Mouse (Mus musculus) right cerebral cortex, postnatal 4 days (tissue): ENCODE results near the gene Cyp1a2.
"Not testable (repeated sequence)": the region's sequence is repeated elsewhere in the genome, so short reads cannot be mapped to it uniquely, and the experiment has no call there.

ENCODE experiments used
- DNase-seq: peaks from one replicate; pipeline ENCODE4 v3.0.0-alpha.2; 2022

Gene Cyp1a2

GRCm38 (mm10) chr9:57683520-57683919 is at the start of gene Cyp1a2:
TSS of gene Cyp1a2 (minus strand) at chr9:57683703.
- no peak for DNase-seq

DNA sequence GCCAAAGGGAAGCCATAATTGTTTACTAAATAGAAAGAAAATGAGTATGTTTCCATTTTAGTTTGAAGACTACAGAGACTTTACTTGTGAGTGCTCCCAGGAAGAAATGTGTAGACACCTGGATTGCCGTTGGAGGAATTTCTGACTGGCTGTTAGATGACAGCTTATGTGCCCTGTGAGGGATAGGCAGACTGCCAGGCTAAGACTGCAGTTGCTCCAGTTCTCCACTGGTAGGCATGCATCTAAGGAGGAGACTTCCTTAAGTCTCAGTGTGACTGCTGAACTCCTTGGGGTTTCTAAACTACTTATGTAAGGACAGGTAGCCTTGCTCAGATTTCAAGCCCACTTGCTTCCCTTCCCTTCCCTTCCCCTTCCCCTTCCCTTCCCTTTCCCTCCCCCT is 44.8 kb upstream of the Cyp1a2 start:
- no peak for DNase-seq

GRCm38 (mm10) chr9:57724701-57725100 is 41.2 kb upstream of the Cyp1a2 start:
- DNase-seq = no peak

- DNase-seq = no peak
Observed at GRCm38 (mm10) chr9:57723796-57724195, 40.3 kb upstream of the Cyp1a2 start.

GRCm38 (mm10) chr9:57723315-57723715 is 39.8 kb upstream of the Cyp1a2 start:
- peak; percentile 37 for DNase-seq

DNA sequence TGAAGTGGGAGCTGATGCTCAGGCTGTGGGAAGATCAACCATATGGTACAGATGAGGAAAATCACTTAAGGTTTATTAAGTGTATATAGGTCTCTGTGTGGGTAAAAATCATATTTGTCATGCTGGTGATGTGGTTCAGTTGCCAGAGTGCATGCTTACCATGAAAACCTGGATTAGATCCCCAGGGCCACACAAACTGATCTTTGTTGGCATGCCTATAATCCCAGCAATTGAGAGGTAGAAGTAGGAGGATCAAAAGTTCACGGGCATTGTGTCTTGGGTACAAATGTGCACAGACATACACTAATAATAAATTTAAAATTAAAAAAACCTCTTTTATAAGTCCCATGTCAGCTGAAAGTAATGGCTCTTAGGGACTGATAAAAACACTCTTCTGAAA is 38.9 kb upstream of the Cyp1a2 start:
- DNase-seq = no peak

DNA sequence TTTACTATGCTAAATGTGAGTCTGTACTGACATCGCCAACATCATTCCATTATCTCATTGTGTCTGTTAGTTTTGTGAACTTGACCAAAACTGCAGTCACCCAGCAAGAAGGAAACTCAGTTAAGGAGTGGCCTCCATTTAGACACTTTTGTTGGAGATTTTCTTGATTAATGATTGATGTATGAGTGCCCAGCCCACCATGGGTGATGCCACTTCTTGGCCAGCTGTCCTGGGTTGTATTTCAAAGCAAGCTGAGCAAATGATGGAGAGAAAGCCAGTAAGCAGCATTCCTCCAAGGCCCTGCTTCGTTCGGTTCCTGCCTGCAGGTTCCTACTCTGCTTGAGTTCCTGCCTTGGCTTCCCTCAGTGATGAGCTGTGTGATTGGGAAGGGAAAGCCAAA is 37.2 kb upstream of the Cyp1a2 start:
- DNase-seq = no peak

DNA sequence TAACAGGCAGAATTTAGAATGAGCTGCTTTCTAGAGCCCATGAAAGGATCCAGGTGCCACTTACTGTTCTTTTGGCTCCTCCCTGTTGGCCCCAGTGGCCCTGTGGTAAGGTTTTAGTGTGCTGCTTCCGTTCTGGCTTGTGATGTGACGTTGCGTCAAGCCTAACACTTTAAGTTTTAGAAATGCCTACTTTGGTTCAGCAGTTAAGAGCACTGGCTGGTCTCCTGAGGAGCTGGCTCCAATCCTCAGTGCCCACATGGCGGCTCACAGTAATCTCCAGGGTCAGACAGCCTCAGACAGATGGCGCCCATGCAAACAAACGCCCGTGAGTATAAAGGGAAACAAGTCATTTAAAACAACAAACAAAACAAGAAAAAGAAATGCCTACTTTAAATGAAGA is 34.9 kb upstream of the Cyp1a2 start:
- no peak for DNase-seq

DNA sequence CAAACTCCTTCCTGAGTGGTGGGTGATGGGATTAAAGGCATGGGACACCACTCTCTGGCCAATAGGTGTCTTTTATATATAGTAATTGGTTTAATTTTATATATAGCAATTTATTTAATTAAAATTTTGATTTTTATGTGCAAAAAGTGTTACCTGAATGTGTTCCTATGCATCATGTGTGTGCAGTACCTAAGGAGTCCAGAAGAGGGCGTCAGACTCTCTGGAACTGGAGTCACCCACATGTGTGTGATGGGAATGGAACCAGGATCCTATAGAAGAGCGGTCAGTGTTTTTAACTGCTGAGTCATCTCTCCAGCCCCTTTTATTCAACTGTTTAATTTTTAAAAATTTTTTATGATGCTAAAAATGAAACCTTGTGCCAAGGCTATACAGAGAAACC is 28.7 kb upstream of the Cyp1a2 start:
- DNase-seq = no peak

DNA sequence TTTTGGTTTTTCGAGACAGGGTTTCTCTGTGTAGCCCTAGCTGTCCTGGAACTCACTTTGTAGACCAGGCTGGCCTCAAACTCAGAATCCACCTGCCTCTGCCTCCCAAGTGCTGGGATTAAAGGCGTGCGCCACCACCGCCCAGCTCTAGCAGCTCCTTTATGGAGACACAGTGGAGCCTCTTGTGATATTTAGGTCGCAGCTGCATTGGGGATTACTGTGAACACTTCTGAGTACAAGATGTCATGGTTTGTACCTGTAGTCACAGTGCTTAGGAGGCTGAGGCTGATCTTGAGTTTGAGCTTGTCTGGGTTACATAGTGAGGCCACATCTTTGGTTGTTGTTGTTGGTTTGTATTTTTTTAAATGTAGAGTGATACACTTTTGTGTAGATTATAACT is 26.7 kb upstream of the Cyp1a2 start:
- not testable (repeated sequence) for DNase-seq

GRCm38 (mm10) chr9:57708720-57709274 is 25.3 kb upstream of the Cyp1a2 start:
- peak; percentile 65 for DNase-seq

- DNase-seq = peak; percentile 90
Observed at GRCm38 (mm10) chr9:57708068-57708719, 24.7 kb upstream of the Cyp1a2 start, which contains the start of gene Edc3. TSS of gene Edc3 (plus strand) at chr9:57708540.

GRCm38 (mm10) chr9:57706496-57706895 is 23.0 kb upstream of the Cyp1a2 start:
- no peak for DNase-seq

- DNase-seq = no peak
Observed at GRCm38 (mm10) chr9:57698466-57699150, 15.1 kb upstream of the Cyp1a2 start.

GRCm38 (mm10) chr9:57697380-57697779 is 13.9 kb upstream of the Cyp1a2 start:
- DNase-seq = no peak

- DNase-seq = peak; percentile 90
Observed at GRCm38 (mm10) chr9:57696380-57697285, 13.1 kb upstream of the Cyp1a2 start.

DNA sequence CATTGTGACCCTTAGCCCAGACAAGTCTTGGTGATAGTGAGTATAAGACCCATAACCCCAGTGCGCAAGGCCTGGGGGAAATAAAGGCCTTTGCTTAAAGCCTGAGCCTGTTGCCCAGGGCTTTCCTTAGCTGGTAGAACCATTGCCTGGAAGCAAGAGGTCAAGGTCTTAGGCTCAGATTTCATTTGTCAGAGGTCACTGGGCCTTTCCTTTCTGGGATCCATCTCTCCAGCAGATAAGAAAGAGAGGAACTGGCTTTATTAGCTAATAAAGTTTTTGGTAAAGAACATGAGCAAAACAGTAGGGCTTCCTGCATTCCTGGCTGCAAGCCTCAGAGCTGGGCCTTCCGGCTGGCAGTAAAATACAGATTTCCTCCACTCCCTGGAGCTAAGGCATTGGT is 10.6 kb upstream of the Cyp1a2 start:
- DNase-seq = no peak

GRCm38 (mm10) chr9:57688606-57689005 is 5.1 kb upstream of the Cyp1a2 start:
- DNase-seq = no peak

- peak; percentile 18 for DNase-seq
Observed at GRCm38 (mm10) chr9:57688158-57688557, 4.7 kb upstream of the Cyp1a2 start.

DNA sequence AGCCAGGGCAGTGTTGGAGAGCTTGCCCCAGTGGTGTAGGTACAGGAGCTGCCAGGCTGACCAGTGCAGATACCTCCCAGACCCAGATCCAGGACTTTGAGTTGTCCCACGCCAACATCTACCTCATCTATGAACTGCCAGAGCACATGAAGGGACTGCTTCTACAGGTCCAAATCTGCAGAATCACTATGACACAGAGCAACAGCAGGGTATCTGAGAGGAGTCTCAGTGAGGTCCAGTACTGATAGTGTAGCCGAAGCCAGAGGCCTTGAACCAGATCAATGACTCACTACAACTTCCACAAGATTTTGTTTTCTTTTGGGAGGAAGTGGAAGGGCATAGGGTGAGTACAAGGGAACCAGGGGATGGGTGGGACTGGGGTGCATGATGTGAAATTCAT is 4.2 kb upstream of the Cyp1a2 start, which contains the start of gene Cyp1a1:
Gene Cyp1a1 (plus strand): TSS at position 178 of the 400 bp plus-strand sequence.
- DNase-seq = no peak

DNA sequence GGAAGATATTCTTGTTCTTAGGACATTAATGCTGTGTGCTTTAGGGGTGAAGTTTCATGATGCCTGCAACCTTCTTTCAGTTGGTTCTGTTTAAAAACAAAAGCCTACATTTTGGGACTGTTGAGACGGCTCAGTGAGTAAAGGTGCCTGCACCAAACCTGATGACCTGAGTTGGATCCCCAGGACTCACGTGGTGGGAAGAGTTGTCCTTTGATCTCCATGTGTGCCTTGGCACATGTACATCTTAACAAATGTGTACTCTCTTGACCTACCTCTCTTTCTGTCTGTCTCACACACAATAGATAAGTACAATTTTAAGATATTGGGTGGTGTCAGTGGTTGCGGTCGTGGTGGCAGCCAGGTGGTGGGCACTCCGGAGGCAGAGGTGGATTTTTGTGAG is 2.5 kb upstream of the Cyp1a2 start:
- DNase-seq = no peak

- no peak for DNase-seq
Observed at GRCm38 (mm10) chr9:57681411-57681810, 2.1 kb downstream of the Cyp1a2 start.

- no peak for DNase-seq
Observed at GRCm38 (mm10) chr9:57671500-57671899, 12.0 kb downstream of the Cyp1a2 start.
